Mouse (Mus musculus) thymus, adult 2 months (tissue): ENCODE results near the gene Dcdc2c.

Source experiments
- CTCF ChIP-seq: fragments of 200-500 bp; IDR thresholded peaks from 2 replicates; pipeline ENCODE4 v1.5.1; 2012; ENCODE audit warnings: mild to moderate bottlenecking, control low read depth, low read length, moderate library complexity, borderline replicate concordance; ENCODE audit not compliant: control insufficient read depth, poor library complexity, insufficient read depth; ENCODE audit errors: extremely low read depth
- POLR2A ChIP-seq: fragments of 200-500 bp; IDR thresholded peaks from 2 replicates; pipeline ENCODE4 v1.6.1; 2012; ENCODE audit warnings: mild to moderate bottlenecking, low read length, control low read depth, moderate library complexity; ENCODE audit not compliant: control insufficient read depth, poor library complexity, insufficient read depth; ENCODE audit errors: extremely low read depth

GRCm38 (mm10) chr12:28416957-28417356, 135.2 kb downstream of the Dcdc2c start:
- TF ChIP-seq POLR2A (no peak), CTCF (no peak)
